Mouse (Mus musculus) ES-E14 (cell line): ENCODE measurements at regions not wholly inside any gene's neighbourhood (a gene's known extent, or its start where the extent isn't known, plus 50 kb on each side); places are given as distances from the start of the nearest gene placed in this dataset.
"Not testable (repeated sequence)": the region's sequence is repeated elsewhere in the genome, so short reads cannot be mapped to it uniquely, and the experiment has no call there.

Experiments
- DNase-seq: peaks from one replicate; pipeline ENCODE4 v3.0.0-alpha.2; 2013; ENCODE audit warnings: low read depth, low spot score
- H3K27ac ChIP-seq: 2 replicates; pipeline ENCODE4 v1.5.1; 2012; ENCODE audit warnings: low read depth, mild to moderate bottlenecking, low read length, moderate library complexity, mixed read lengths; ENCODE audit not compliant: poor library complexity, insufficient read depth, severe bottlenecking
- H3K36me3 ChIP-seq: 2 replicates; pipeline ENCODE4 v1.6.1; 2012; ENCODE audit warnings: mild to moderate bottlenecking, low read length, moderate library complexity, mixed read lengths; ENCODE audit not compliant: control insufficient read depth, poor library complexity, insufficient read depth, severe bottlenecking
- H3K4me1 ChIP-seq, 2 experiments: fragments of 150-350 bp in 1 of 2; sonication (generic) in 1 of 2; 2 replicates each; pipeline ENCODE4 v1.6.1; 2012; ENCODE audit warnings: low read length in 2 of 2, mild to moderate bottlenecking in 1 of 2, mixed read lengths in 1 of 2; ENCODE audit not compliant: control insufficient read depth in 2 of 2, insufficient read depth in 2 of 2, poor library complexity in 1 of 2
- H3K4me3 ChIP-seq, 2 experiments: fragments of 150-350 bp in 1 of 2; sonication (generic) in 1 of 2; 2 replicates each; pipeline ENCODE4 v1.5.1; 2012; ENCODE audit warnings: low read length in 2 of 2, low read depth in 1 of 2, mild to moderate bottlenecking in 1 of 2, mixed read lengths in 1 of 2; ENCODE audit not compliant: insufficient read depth in 1 of 2, poor library complexity in 1 of 2, severe bottlenecking in 1 of 2
- H3K9ac ChIP-seq: 2 replicates; pipeline ENCODE4 v1.6.1; 2012; ENCODE audit warnings: low read depth, mild to moderate bottlenecking, low read length, mixed read lengths; ENCODE audit not compliant: poor library complexity, insufficient read depth, severe bottlenecking
- H3K9me3 ChIP-seq: fragments of 150-350 bp; sonication (generic); 2 replicates; pipeline ENCODE4 v1.6.1; 2012; ENCODE audit warnings: low read depth, mild to moderate bottlenecking, low read length; ENCODE audit not compliant: control insufficient read depth, insufficient read depth
- CHD2 ChIP-seq: IDR thresholded peaks from 2 replicates; pipeline ENCODE4 v1.6.1; 2014; ENCODE audit warnings: mild to moderate bottlenecking, low read depth, low read length, inconsistent platforms
- HCFC1 ChIP-seq: IDR thresholded peaks from 2 replicates; pipeline ENCODE4 v1.6.1; 2012; ENCODE audit warnings: low read length, inconsistent platforms, borderline replicate concordance; ENCODE audit not compliant: insufficient read depth
- MAFK ChIP-seq: IDR thresholded peaks from 2 replicates; pipeline ENCODE4 v1.6.1; 2014; ENCODE audit warnings: mild to moderate bottlenecking, low read depth, low read length, inconsistent platforms; ENCODE audit not compliant: insufficient read depth
- ZC3H11A ChIP-seq: IDR thresholded peaks from 2 replicates; pipeline ENCODE4 v1.6.1; 2012; ENCODE audit warnings: low read depth, mild to moderate bottlenecking, inconsistent platforms, low read length, borderline replicate concordance
- ZNF384 ChIP-seq: IDR thresholded peaks from 2 replicates; pipeline ENCODE4 v1.6.1; 2012; ENCODE audit warnings: low read depth, low read length, inconsistent platforms
- in situ Hi-C, 2 experiments: fragments of 600-800 bp; cut with MboI; formaldehyde crosslinking; loops; one replicate each; pipeline ENCODE4 v1.15.1; 2025; ENCODE audit warnings: low sequenced_read_pairs in 2 of 2, inconsistent platforms in 1 of 2; ENCODE audit not compliant: unreplicated experiment in 2 of 2

GRCm38 (mm10) chr7:73243591-73244355, 131.5 kb upstream of the Rgma start:
- no peaks in the 10 kb centered on the region for H3K36me3 ChIP-seq
- no peaks in the 10 kb centered on the region for H3K9me3 ChIP-seq
- 0 out of 2 replicates have a peak overlapping the region, but pooled peaks have one; percentile 10 for H3K27ac ChIP-seq
- H3K4me1 ChIP-seq: no peaks in the 10 kb centered on the region
- in situ Hi-C loops: no loop called here
- H3K4me3 ChIP-seq: no peak overlapping the region
- no peak for DNase-seq
- no peak overlapping the region for H3K9ac ChIP-seq
- TF ChIP-seq HCFC1: no peak

DNA sequence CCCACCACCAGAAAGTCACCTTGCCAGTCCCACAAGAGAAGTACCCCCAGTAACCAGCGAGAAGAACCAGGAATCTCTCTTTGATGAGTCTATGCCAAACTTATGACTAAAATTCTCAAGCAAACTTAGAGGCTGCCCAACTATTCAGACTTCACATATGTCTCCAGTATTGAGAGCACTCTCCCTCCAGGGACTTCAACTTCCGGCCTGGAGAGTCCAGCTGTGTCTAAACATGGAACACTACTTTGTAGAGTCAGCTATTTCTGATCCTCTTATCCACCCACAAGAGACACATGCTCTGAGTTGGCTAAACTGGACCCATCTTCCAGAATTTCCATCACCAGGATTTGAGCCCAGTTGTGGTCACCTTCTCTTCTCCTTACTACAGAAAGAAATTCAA, 129.9 kb upstream of the Rgma start:
- no peak for DNase-seq
- in situ Hi-C loops: no loop called here
- Histone ChIP-seq H3K4me1 (no peaks in the 10 kb centered on the region), H3K36me3 (no peaks in the 10 kb centered on the region), H3K9ac (no peak overlapping the region), H3K27ac (no peak overlapping the region), H3K4me3 (no peak overlapping the region), H3K9me3 (no peaks in the 10 kb centered on the region)
- TF ChIP-seq MAFK (no peak), CHD2 (no peak), ZNF384 (no peak), HCFC1 (no peak), ZC3H11A (no peak)

DNA sequence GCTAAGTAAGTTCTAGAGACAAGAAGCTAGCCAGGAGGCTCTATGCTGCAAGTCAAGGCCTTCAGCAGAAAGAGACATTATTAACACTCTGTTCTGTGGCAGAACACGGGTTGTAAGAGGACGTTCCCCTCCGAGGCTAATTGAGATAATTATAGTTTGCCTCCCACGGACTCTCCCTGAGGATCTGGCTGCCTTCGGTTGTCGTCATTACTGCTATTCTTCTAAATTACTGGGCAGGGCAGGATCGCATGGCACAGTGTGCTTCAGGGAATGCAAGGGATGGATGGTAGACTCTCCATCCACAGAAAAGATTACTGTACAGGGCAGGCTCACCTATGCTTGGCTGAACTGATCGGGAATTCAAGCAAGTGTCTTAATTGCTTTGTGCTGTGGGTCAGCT, 124.7 kb upstream of the Rgma start:
- TF ChIP-seq CHD2 (no peak), HCFC1 (no peak), ZNF384 (no peak)
- no peak overlapping the region for H3K4me3 ChIP-seq
- no peaks in the 10 kb centered on the region for H3K36me3 ChIP-seq
- no peaks in the 10 kb centered on the region for H3K9me3 ChIP-seq
- no peak overlapping the region for H3K27ac ChIP-seq
- no peaks in the 10 kb centered on the region for H3K4me1 ChIP-seq
- in situ Hi-C loops: no loop called here
- H3K9ac ChIP-seq: no peak overlapping the region
- no peak for DNase-seq

DNA sequence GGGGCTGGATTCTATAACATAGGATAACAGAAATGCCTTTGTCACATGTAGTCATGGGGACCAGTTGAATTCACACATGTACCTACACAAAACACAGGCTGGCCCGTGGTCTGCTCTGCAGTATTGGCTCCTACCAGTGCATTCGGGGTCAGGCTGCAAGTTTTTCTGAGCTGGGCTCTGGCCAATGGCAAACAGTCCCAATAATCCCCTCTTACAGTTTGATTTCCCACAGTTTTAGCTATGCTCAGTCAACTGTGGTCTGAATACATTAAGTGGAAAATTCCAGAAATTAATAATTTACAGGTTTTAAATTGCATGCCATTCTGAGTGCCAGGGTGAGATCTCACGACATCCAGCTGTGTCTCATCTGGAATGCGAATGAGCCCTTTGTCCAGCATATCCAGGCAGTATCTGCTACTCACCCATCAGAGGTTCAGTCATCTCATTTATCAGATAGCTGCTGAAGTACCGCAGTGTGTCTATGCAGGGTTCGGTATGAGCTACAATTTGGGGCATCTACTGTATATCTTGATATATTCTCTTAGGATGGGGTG, 124.0 kb upstream of the Rgma start:
- H3K36me3 ChIP-seq: no peaks in the 10 kb centered on the region
- H3K4me1 ChIP-seq: no peaks in the 10 kb centered on the region
- TF ChIP-seq ZNF384 (no peak), ZC3H11A (no peak)
- H3K27ac ChIP-seq: no peak overlapping the region
- no peak overlapping the region for H3K4me3 ChIP-seq
- H3K9me3 ChIP-seq: no peaks in the 10 kb centered on the region
- DNase-seq: no peak
- no peak overlapping the region for H3K9ac ChIP-seq
- in situ Hi-C loops: no loop called here

DNA sequence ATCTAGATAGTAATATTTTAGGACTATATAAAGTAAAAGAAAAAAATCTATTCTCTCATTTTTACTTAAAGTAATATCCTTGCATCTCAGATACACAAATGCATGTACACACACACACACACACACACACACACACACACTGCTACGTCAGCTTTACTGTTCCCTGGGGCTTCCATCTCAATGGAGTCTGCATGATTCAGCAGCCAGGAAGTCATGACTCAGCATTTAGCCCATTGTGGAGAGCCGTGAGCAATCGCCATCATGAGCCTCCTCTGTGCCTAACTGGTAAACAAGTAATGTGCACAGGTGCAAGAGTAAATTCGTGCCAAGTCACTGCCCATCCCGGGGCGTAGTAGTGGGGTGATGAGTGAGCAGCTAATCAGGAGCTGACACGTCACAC, 120.3 kb upstream of the Rgma start:
- TF ChIP-seq MAFK: peak; percentile 86
- in situ Hi-C loops, H3K36me3 ChIP-seq, H3K27ac ChIP-seq, H3K4me1 ChIP-seq, DNase-seq, H3K9me3 ChIP-seq, H3K4me3 ChIP-seq, H3K9ac ChIP-seq: not testable (repeated sequence)
